Comparison of ENCODE assay signal across 11 mouse cellular contexts in the genomic region with DNA sequence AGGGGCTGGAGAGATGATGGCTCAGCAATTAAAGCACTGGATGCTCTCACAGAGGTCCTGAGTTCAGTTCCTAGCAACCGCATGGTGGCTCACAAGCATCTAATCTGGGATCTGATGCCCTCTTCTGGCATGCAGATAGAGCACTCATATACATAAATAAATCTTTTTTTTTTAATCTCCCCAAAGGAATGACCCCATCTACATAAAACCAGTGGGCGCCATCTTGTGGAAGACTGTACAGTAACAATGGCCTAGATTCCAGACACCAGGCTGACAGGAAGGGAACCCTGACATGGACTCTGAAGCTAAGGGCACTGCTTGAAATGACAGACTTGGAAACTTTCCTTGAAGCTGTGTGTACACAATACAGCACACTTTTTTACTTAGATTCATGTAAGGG. TPM values are rescaled to one million over a fixed set of nuclear protein-coding genes. Genes with fewer than 3 reads are reported as not detected.
DNase-seq lines count a peak whose midpoint lies in the region; ATAC-seq and TF ChIP-seq lines count a peak whose summit lies in the region.
"Had no signal": no experiment of that assay in that cellular context is flagged by ENCODE, and none has a peak within 500 bp of the region (broad histone marks: within the 10 kb centered on the region; RNA-seq: fewer than 3 reads in every experiment).

No protein-coding gene starts in this region.

- H3K4me3 ChIP-seq in forebrain, embryonic 14.5 days (ENCODE audit: low read depth, low read length): no peak overlapping the region
- no peak overlapping the region for H3K4me3 ChIP-seq in forebrain, embryonic 12.5 days (replicated peaks)
- no peak overlapping the region for H3K4me3 ChIP-seq in lung, embryonic 14.5 days (ENCODE audit: low read depth, low read length)
- H3K4me3 ChIP-seq: embryonic facial prominence, embryonic 12.5 days; heart, embryonic 12.5 days; megakaryocyte, embryonic 14.5 days had no signal

- no peak for TF ChIP-seq POLR2A in brain, embryonic 14.5 days (IDR thresholded peaks at IDR 0.05; ENCODE audit: borderline replicate concordance, extremely low read depth, insufficient read depth, insufficient read length, poor library complexity, severe bottlenecking)

- peaks cover 7% of the 10 kb centered on the region; the same call in 1 of the 2 replicates for H3K4me1 ChIP-seq in forebrain, embryonic 14.5 days (ENCODE audit: control insufficient read depth, insufficient read depth, low read length)
- H3K4me1 ChIP-seq in forebrain, embryonic 12.5 days: peaks cover 9% of the 10 kb centered on the region
- H3K4me1 ChIP-seq in lung, embryonic 14.5 days (ENCODE audit: insufficient read depth): peaks cover 1% of the 10 kb centered on the region; the same call in 1 of the 2 replicates
- H3K4me1 ChIP-seq: megakaryocyte, embryonic 14.5 days had no signal

- H3K27me3 ChIP-seq in forebrain, embryonic 14.5 days (replicated peaks; ENCODE audit: control insufficient read depth, insufficient read depth, low read length): no peaks in the 10 kb centered on the region
- H3K27me3 ChIP-seq in forebrain, embryonic 12.5 days: no peaks in the 10 kb centered on the region
- no peaks in the 10 kb centered on the region for H3K27me3 ChIP-seq in lung, embryonic 14.5 days (ENCODE audit: insufficient read depth, low read length)
- H3K27me3 ChIP-seq: embryonic facial prominence, embryonic 12.5 days; heart, embryonic 12.5 days had no signal

- no peak overlapping the region for H3K27ac ChIP-seq in forebrain, embryonic 14.5 days (ENCODE audit: low read depth, low read length)
- no peak overlapping the region for H3K27ac ChIP-seq in forebrain, embryonic 12.5 days
- no peak overlapping the region for H3K27ac ChIP-seq in lung, embryonic 14.5 days (ENCODE audit: low read depth)
- H3K27ac ChIP-seq: embryonic facial prominence, embryonic 12.5 days had no signal

- H3K9ac ChIP-seq in forebrain, embryonic 14.5 days (ENCODE audit: low read length): no peak overlapping the region
- H3K9ac ChIP-seq in forebrain, embryonic 12.5 days: no peak overlapping the region
- no peak overlapping the region for H3K9ac ChIP-seq in lung, embryonic 14.5 days
- H3K9ac ChIP-seq: embryonic facial prominence, embryonic 12.5 days; heart, embryonic 12.5 days had no signal

- TF ChIP-seq CTCF in lung, embryonic 14.5 days (IDR thresholded peaks at IDR 0.05; ENCODE audit: low read depth): peak; percentile 46; the same call in 1 of the 2 replicates
- TF ChIP-seq CTCF in brain, embryonic 14.5 days (IDR thresholded peaks at IDR 0.05; ENCODE audit: borderline replicate concordance, extremely low read depth, insufficient read depth, insufficient read length): no peak; the same call in 1 of the 2 replicates

- no peak overlapping the region for H3K4me2 ChIP-seq in forebrain, embryonic 14.5 days (ENCODE audit: low read length)
- no peak overlapping the region for H3K4me2 ChIP-seq in forebrain, embryonic 12.5 days
- no peak overlapping the region for H3K4me2 ChIP-seq in lung, embryonic 14.5 days
- H3K4me2 ChIP-seq: embryonic facial prominence, embryonic 12.5 days; heart, embryonic 12.5 days had no signal

- no peaks in the 10 kb centered on the region for H3K9me3 ChIP-seq in forebrain, embryonic 14.5 days (replicated peaks; ENCODE audit: control insufficient read depth, low read length)
- no peaks in the 10 kb centered on the region for H3K9me3 ChIP-seq in forebrain, embryonic 12.5 days
- no peaks in the 10 kb centered on the region for H3K9me3 ChIP-seq in lung, embryonic 14.5 days (ENCODE audit: low read depth, low read length)
- H3K9me3 ChIP-seq: embryonic facial prominence, embryonic 12.5 days had no signal

- peak; percentile 52 for DNase-seq in forebrain, embryonic 14.5 days (ENCODE audit: low spot score)
- peak; percentile 58 for DNase-seq in lung, embryonic 14.5 days
- DNase-seq in lung, postnatal 14 days: no peak
- DNase-seq in brain, embryonic 14.5 days (ENCODE audit: low read depth): peak; percentile 62
- peak; percentile 59 for DNase-seq in retina, postnatal 1 day
- DNase-seq in urinary bladder, postnatal 10 days (ENCODE audit: low spot score): no peak

- H3K36me3 ChIP-seq in forebrain, embryonic 14.5 days (ENCODE audit: control insufficient read depth, insufficient read depth, low read length): no peaks in the 10 kb centered on the region
- no peaks in the 10 kb centered on the region for H3K36me3 ChIP-seq in forebrain, embryonic 12.5 days (replicated peaks)
- no peaks in the 10 kb centered on the region for H3K36me3 ChIP-seq in lung, embryonic 14.5 days (ENCODE audit: insufficient read depth)
- H3K36me3 ChIP-seq: embryonic facial prominence, embryonic 12.5 days; heart, embryonic 12.5 days had no signal

- ATAC-seq in forebrain, embryonic 14.5 days: 0 out of 2 replicates have a peak, but pooled peaks have one; percentile 37
- no peak for ATAC-seq in forebrain, embryonic 12.5 days (ENCODE audit: low FRiP score)
- ATAC-seq in lung, embryonic 14.5 days (ENCODE audit: insufficient read depth): no peak
- no peak for ATAC-seq in activated CD4-positive, CD25-positive, alpha-beta regulatory T cell, adult 4 months

- WGBS in forebrain, embryonic 14.5 days: 90% methylated on average over 2 of the region's 2 CpGs
- 86% methylated on average over 2 of the region's 2 CpGs for WGBS in forebrain, embryonic 12.5 days
- WGBS in lung, embryonic 14.5 days: 79% methylated on average over 2 of the region's 2 CpGs

RNA-seq across cellular contexts. Expression of a gene that starts 1.2 kb away (rescaled TPM):
- polyA plus RNA-seq in forebrain, embryonic 14.5 days (2014; fragmentation: Nextera tagmentation; extraction: Ambion mirVana): not detected in 2 replicates
- polyA plus RNA-seq in forebrain, embryonic 12.5 days (2016; fragmentation: Nextera tagmentation; extraction: Ambion mirVana): not detected in 2 replicates
- polyA plus RNA-seq in lung, embryonic 14.5 days (2014; fragmentation: Nextera tagmentation; extraction: Ambion mirVana): not detected in 2 replicates
- not detected in 2 replicates for polyA plus RNA-seq in brain, embryonic 14.5 days (2012; rRNA removed)
- not detected for polyA plus RNA-seq in activated CD4-positive, CD25-positive, alpha-beta regulatory T cell, adult 4 months (2017; shearing (Covaris generic))
- polyA plus RNA-seq: embryonic facial prominence, embryonic 12.5 days; heart, embryonic 12.5 days had no signal

RNA-seq across cellular contexts. Expression of a gene that starts 47.9 kb away (rescaled TPM):
- not detected in 2 replicates for polyA plus RNA-seq in forebrain, embryonic 14.5 days (2014; fragmentation: Nextera tagmentation; extraction: Ambion mirVana)
- not detected in 2 replicates for polyA plus RNA-seq in forebrain, embryonic 12.5 days (2016; fragmentation: Nextera tagmentation; extraction: Ambion mirVana)
- not detected in 2 replicates for polyA plus RNA-seq in lung, embryonic 14.5 days (2014; fragmentation: Nextera tagmentation; extraction: Ambion mirVana)
- polyA plus RNA-seq in brain, embryonic 14.5 days (2012; rRNA removed): not detected in 2 replicates
- polyA plus RNA-seq in activated CD4-positive, CD25-positive, alpha-beta regulatory T cell, adult 4 months (2017; shearing (Covaris generic)): not detected
- polyA plus RNA-seq: embryonic facial prominence, embryonic 12.5 days; heart, embryonic 12.5 days had no signal

Comparison
In these comparisons a context has a peak if more than half of its experiments do, and no peak if none do; other contexts are left out.
1. DNase-seq: peak in forebrain, embryonic 14.5 days (single experiment), lung, embryonic 14.5 days (single experiment), brain, embryonic 14.5 days (single experiment) and retina, postnatal 1 day (single experiment); none in lung, postnatal 14 days (single experiment) and urinary bladder, postnatal 10 days (single experiment).